Mouse (Mus musculus) lung, embryonic 15.5 days (tissue): ENCODE data around the gene Braf. TPM values are rescaled to one million over a fixed set of nuclear protein-coding genes. Genes with fewer than 3 reads are reported as not detected.
"Not testable (repeated sequence)": the region's sequence is repeated elsewhere in the genome, so short reads cannot be mapped to it uniquely, and the experiment has no call there.

Source experiments
- ATAC-seq: fragments of 200-750 bp; cut with Nextera tagmentation; 2 replicates; pipeline ENCODE4 v1.8.0; 2017; ENCODE audit warnings: moderate number of reproducible peaks, borderline replicate concordance; ENCODE audit not compliant: low FRiP score, low TSS enrichment; ENCODE audit errors: extremely low read depth
- H3K27ac ChIP-seq: fragments of 300-500 bp; sonication (generic); 2 replicates; pipeline ENCODE4 v1.5.1; 2015; ENCODE audit warnings: moderate library complexity, mild to moderate bottlenecking, inconsistent platforms
- H3K27me3 ChIP-seq: fragments of 300-500 bp; sonication (generic); 2 replicates; pipeline ENCODE4 v1.6.1; 2015; ENCODE audit warnings: inconsistent platforms
- H3K36me3 ChIP-seq: fragments of 300-500 bp; sonication (generic); 2 replicates; pipeline ENCODE4 v1.6.1; 2015; ENCODE audit warnings: inconsistent platforms
- H3K4me1 ChIP-seq: fragments of 300-500 bp; sonication (generic); 2 replicates; pipeline ENCODE4 v1.6.1; 2015; ENCODE audit warnings: inconsistent platforms
- H3K4me2 ChIP-seq: fragments of 300-500 bp; sonication (generic); 2 replicates; pipeline ENCODE4 v1.6.1; 2015; ENCODE audit warnings: inconsistent platforms, mild to moderate bottlenecking, moderate library complexity
- H3K4me3 ChIP-seq: fragments of 300-500 bp; sonication (generic); 2 replicates; pipeline ENCODE4 v1.5.1; 2015; ENCODE audit warnings: mild to moderate bottlenecking, inconsistent platforms
- H3K9ac ChIP-seq: fragments of 300-500 bp; sonication (generic); 2 replicates; pipeline ENCODE4 v1.6.1; 2015; ENCODE audit warnings: inconsistent platforms
- H3K9me3 ChIP-seq: fragments of 300-500 bp; sonication (generic); 2 replicates; pipeline ENCODE4 v1.6.1; 2016; ENCODE audit warnings: inconsistent platforms
- WGBS: fragments of 180-500 bp; shearing (Covaris S2); methylation state at CpG from one replicate; pipeline ENCODE4 v1.1.7; 2015; 5-methylcytosine and 5-hydroxymethylcytosine counted together
- polyA plus RNA-seq: library from polyadenylated mRNA; unstranded; fragments of >200 nt; fragmentation: Nextera tagmentation; extraction: Ambion mirVana; gene quantifications from 2 replicates; pipeline ENCODE4 v1.2.1, GENCODE M21; 2015

Braf gene
- polyA plus RNA-seq, 1 experiment from 2014 or later, result 17.3 TPM

- H3K9ac ChIP-seq, result no peak overlapping the region
- H3K4me1 ChIP-seq, result peaks cover 10% of the 10 kb centered on the region
- no peak for ATAC-seq
- peak overlapping the region; percentile 1; the same call in 1 of the 2 replicates for H3K27ac ChIP-seq
- no peaks in the 10 kb centered on the region for H3K36me3 ChIP-seq
- WGBS, result 69% methylated on average over 2 of the region's 2 CpGs
- H3K9me3 ChIP-seq, result no peaks in the 10 kb centered on the region
- no peak overlapping the region for H3K4me2 ChIP-seq
- H3K27me3 ChIP-seq, result no peaks in the 10 kb centered on the region
- no peak overlapping the region for H3K4me3 ChIP-seq
Observed at GRCm38 (mm10) chr6:39717049-39717448, 8.2 kb downstream of the Braf start.

DNA sequence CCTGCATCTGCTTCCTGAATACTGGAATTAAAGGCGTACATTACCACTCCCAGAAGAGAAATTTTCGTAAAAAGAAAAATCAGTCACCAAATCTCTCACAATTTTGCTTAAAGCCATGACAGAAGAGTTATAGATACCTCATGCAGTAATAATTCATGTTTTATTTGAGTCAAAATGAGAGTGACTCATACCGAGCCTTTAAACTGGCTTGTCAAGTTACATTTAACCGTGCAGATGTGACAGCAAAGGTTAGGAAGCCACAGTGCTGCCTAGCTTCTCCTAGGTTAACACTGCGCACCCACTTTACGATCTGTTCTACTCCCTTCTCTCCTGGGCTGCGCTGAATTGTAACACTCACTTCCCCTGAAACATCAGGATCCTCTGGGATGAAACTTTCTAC lies 10.9 kb downstream of the Braf start:
- no peak overlapping the region for H3K4me3 ChIP-seq
- H3K4me1 ChIP-seq, result no peaks in the 10 kb centered on the region; the same call in 1 of the 2 replicates
- no peak overlapping the region for H3K9ac ChIP-seq
- H3K4me2 ChIP-seq, result no peak overlapping the region
- no peak for ATAC-seq
- H3K27me3 ChIP-seq, result no peaks in the 10 kb centered on the region
- no peaks in the 10 kb centered on the region for H3K9me3 ChIP-seq
- no peaks in the 10 kb centered on the region for H3K36me3 ChIP-seq
- 87% methylated on average over 7 of the region's 7 CpGs for WGBS
- H3K27ac ChIP-seq, result no peak overlapping the region

DNA sequence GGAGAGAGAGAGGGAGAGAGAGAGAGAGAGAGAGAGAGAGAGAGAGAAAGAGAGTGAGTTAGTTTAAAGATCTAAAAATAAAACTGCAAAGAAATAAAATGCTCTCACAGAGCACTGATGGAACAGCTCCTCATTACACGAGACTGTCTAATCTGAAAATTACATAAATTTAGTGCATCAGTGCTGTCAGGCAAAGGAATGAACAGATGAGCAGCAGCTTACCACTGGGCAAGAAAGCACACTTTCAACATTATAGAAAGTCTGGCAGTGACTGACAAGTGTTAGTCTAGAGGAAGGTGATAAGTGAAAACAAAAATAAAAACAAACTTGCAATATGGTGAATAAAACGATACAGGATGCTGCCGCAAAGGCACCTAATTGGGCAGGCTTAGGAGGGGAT lies 11.9 kb downstream of the Braf start:
- Histone ChIP-seq H3K27me3 (no peaks in the 10 kb centered on the region), H3K9ac (no peak overlapping the region), H3K4me1 (no peaks in the 10 kb centered on the region; the same call in 1 of the 2 replicates), H3K9me3 (no peaks in the 10 kb centered on the region), H3K27ac (no peak overlapping the region), H3K4me2 (no peak overlapping the region), H3K36me3 (no peaks in the 10 kb centered on the region), H3K4me3 (no peak overlapping the region)
- ATAC-seq, result no peak
- 72% methylated on average over 3 of the region's 3 CpGs for WGBS

GRCm38 (mm10) chr6:39705625-39706024 lies 19.6 kb downstream of the Braf start:
- no peaks in the 10 kb centered on the region for H3K36me3 ChIP-seq
- WGBS, result 95% methylated on average over 4 of the region's 4 CpGs
- no peak overlapping the region for H3K4me3 ChIP-seq
- no peak overlapping the region for H3K27ac ChIP-seq
- H3K4me2 ChIP-seq, result no peak overlapping the region
- no peak for ATAC-seq
- no peak overlapping the region for H3K9ac ChIP-seq
- no peaks in the 10 kb centered on the region for H3K9me3 ChIP-seq
- no peaks in the 10 kb centered on the region for H3K27me3 ChIP-seq
- H3K4me1 ChIP-seq, result no peaks in the 10 kb centered on the region

DNA sequence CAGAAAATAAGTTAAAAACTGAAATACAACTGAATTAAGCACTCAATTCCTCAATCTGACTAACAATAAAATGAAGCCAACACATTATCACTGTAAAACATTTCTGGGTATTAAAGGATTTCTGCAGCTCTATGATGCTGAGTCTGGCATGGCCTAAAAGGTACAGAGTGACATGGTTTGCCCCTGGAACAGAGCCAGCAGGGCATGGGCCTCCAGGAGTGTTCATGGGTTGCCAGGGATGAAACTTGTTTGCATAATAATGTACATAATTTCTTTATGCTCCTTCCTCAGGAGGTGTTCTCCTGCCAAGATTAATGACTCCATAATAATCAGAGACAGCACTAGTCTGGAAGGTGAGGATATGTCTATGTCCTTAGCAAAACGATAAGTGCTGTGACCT lies 32.1 kb downstream of the Braf start:
- no peak overlapping the region for H3K4me2 ChIP-seq
- WGBS, result 67% methylated on average over 1 of the region's 1 CpGs
- no peak for ATAC-seq
- H3K9ac ChIP-seq, result no peak overlapping the region
- no peaks in the 10 kb centered on the region for H3K36me3 ChIP-seq
- H3K27me3 ChIP-seq, result no peaks in the 10 kb centered on the region
- H3K4me3 ChIP-seq, result no peak overlapping the region
- no peak overlapping the region for H3K27ac ChIP-seq
- H3K4me1 ChIP-seq, result no peaks in the 10 kb centered on the region
- H3K9me3 ChIP-seq, result no peaks in the 10 kb centered on the region

DNA sequence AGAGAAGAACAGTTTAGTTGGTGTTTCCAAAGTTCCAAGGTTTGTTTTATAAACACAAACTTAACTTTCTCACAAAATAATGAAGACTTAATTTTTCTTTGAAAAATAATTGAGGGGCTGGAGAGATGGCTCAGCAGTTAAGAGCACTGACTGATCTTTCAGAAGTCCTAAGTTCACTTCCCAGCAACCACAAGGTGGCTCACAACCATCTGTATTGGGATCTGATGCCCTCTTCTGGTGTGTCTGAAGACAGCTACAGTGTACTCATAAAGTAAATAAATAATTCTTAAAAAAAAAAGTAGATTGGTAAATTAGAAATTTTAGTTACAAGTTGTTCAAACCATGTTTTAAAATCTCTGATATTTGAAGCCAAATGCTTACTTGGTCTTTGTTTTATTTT lies 38.4 kb downstream of the Braf start:
- not testable (repeated sequence) for H3K36me3 ChIP-seq, H3K27me3 ChIP-seq, H3K9me3 ChIP-seq, H3K4me2 ChIP-seq, H3K4me1 ChIP-seq, ATAC-seq, H3K4me3 ChIP-seq, H3K27ac ChIP-seq, H3K9ac ChIP-seq

- no peak overlapping the region for H3K4me2 ChIP-seq
- no peak overlapping the region for H3K27ac ChIP-seq
- 59% methylated on average over 5 of the region's 5 CpGs for WGBS
- H3K9me3 ChIP-seq, result no peaks in the 10 kb centered on the region
- ATAC-seq, result no peak
- no peak overlapping the region for H3K4me3 ChIP-seq
- H3K4me1 ChIP-seq, result no peaks in the 10 kb centered on the region
- H3K27me3 ChIP-seq, result no peaks in the 10 kb centered on the region
- H3K36me3 ChIP-seq, result peaks cover 7% of the 10 kb centered on the region
- H3K9ac ChIP-seq, result no peak overlapping the region
Observed at GRCm38 (mm10) chr6:39681795-39682194, 43.5 kb downstream of the Braf start.

- no peaks in the 10 kb centered on the region for H3K27me3 ChIP-seq
- no peak overlapping the region for H3K4me3 ChIP-seq
- 41% methylated on average over 4 of the region's 4 CpGs for WGBS
- no peak overlapping the region for H3K9ac ChIP-seq
- peaks cover 13% of the 10 kb centered on the region for H3K36me3 ChIP-seq
- H3K4me2 ChIP-seq, result no peak overlapping the region
- H3K9me3 ChIP-seq, result no peaks in the 10 kb centered on the region
- no peak overlapping the region for H3K27ac ChIP-seq
- no peaks in the 10 kb centered on the region for H3K4me1 ChIP-seq
- no peak for ATAC-seq
Observed at GRCm38 (mm10) chr6:39680524-39680923, 44.7 kb downstream of the Braf start.

- no peaks in the 10 kb centered on the region for H3K4me1 ChIP-seq
- no peak for ATAC-seq
- H3K27me3 ChIP-seq, result no peaks in the 10 kb centered on the region
- no peak overlapping the region for H3K9ac ChIP-seq
- peaks cover 17% of the 10 kb centered on the region for H3K36me3 ChIP-seq
- H3K27ac ChIP-seq, result no peak overlapping the region
- no peaks in the 10 kb centered on the region for H3K9me3 ChIP-seq
- WGBS, result 93% methylated on average over 1 of the region's 1 CpGs
- H3K4me2 ChIP-seq, result no peak overlapping the region
- H3K4me3 ChIP-seq, result no peak overlapping the region
Observed at GRCm38 (mm10) chr6:39678241-39678640, 47.0 kb downstream of the Braf start.

DNA sequence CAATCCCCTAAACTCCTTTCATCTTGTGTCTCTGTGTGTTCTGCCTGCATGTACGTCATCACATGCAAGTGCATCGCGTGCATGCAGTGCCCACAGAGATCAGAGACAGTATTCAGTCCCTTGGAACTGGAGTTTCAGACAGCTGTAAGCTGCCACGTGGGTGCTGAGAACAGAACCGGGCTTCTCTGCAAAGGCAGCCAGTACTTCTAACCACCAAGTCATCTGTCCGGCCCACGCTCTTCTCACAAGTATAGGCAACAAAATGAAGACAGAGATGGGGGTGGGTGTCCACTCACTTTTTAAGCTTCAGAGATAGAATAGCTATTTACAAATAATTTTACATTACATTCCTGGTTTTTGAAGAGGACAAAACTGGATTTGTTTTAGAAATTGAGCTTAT lies 50.2 kb downstream of the Braf start:
- ATAC-seq, result no peak
- H3K27ac ChIP-seq, result no peak overlapping the region
- no peak overlapping the region for H3K9ac ChIP-seq
- no peaks in the 10 kb centered on the region for H3K4me1 ChIP-seq
- H3K36me3 ChIP-seq, result peaks cover 17% of the 10 kb centered on the region
- no peak overlapping the region for H3K4me2 ChIP-seq
- no peaks in the 10 kb centered on the region for H3K27me3 ChIP-seq
- H3K9me3 ChIP-seq, result no peaks in the 10 kb centered on the region
- no peak overlapping the region for H3K4me3 ChIP-seq
- WGBS, result 86% methylated on average over 7 of the region's 7 CpGs

GRCm38 (mm10) chr6:39611296-39611695 lies 114.0 kb downstream of the Braf start:
- no peak overlapping the region for H3K27ac ChIP-seq
- H3K27me3 ChIP-seq, result no peaks in the 10 kb centered on the region
- no peak for ATAC-seq
- H3K9ac ChIP-seq, result no peak overlapping the region
- no peak overlapping the region for H3K4me2 ChIP-seq
- peaks cover under 1% of the 10 kb centered on the region; the same call in 1 of the 2 replicates for H3K4me1 ChIP-seq
- peaks cover 17% of the 10 kb centered on the region for H3K36me3 ChIP-seq
- WGBS, result 90% methylated on average over 2 of the region's 2 CpGs
- no peaks in the 10 kb centered on the region for H3K9me3 ChIP-seq
- H3K4me3 ChIP-seq, result no peak overlapping the region

- H3K27ac ChIP-seq, result no peak overlapping the region
- H3K4me1 ChIP-seq, result peaks cover 4% of the 10 kb centered on the region; the same call in 1 of the 2 replicates
- no peaks in the 10 kb centered on the region for H3K9me3 ChIP-seq
- peaks cover 13% of the 10 kb centered on the region for H3K36me3 ChIP-seq
- 65% methylated on average over 2 of the region's 2 CpGs for WGBS
- ATAC-seq, result no peak
- H3K9ac ChIP-seq, result no peak overlapping the region
- no peak overlapping the region for H3K4me2 ChIP-seq
- no peak overlapping the region for H3K4me3 ChIP-seq
- no peaks in the 10 kb centered on the region for H3K27me3 ChIP-seq
Observed at GRCm38 (mm10) chr6:39610207-39610606, 115.1 kb downstream of the Braf start.

DNA sequence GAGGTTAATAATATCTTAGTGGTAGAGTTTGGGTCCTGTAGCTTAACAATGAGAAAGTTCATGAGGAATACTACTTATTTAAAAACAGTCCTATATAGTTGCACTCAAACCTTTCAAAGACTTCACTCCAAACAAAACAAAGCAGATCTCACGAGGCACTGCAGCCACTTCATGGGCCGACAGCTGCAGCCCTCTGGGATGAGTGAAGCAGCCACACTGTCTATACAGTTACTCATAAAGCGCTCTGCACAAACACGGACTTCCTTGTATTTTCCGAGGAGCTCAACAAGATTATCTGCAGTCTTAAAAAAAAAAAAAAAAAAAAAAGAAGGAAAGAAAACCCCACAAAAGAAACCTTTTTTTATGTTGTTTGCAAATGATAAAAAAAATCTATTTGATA lies 117.9 kb downstream of the Braf start:
- H3K9me3 ChIP-seq, result no peaks in the 10 kb centered on the region
- H3K9ac ChIP-seq, result no peak overlapping the region
- H3K27me3 ChIP-seq, result no peaks in the 10 kb centered on the region
- H3K27ac ChIP-seq, result no peak overlapping the region
- no peak overlapping the region for H3K4me3 ChIP-seq
- H3K36me3 ChIP-seq, result peaks cover 16% of the 10 kb centered on the region
- H3K4me2 ChIP-seq, result no peak overlapping the region
- no peak for ATAC-seq
- WGBS, result 58% methylated on average over 5 of the region's 5 CpGs
- H3K4me1 ChIP-seq, result peaks cover 4% of the 10 kb centered on the region; the same call in 1 of the 2 replicates
